Mouse (Mus musculus): ENCODE measurements at regions not wholly inside any gene's neighbourhood (a gene's known extent, or its start where the extent isn't known, plus 50 kb on each side); places are given as distances from the start of the nearest gene placed in this dataset.

DNA sequence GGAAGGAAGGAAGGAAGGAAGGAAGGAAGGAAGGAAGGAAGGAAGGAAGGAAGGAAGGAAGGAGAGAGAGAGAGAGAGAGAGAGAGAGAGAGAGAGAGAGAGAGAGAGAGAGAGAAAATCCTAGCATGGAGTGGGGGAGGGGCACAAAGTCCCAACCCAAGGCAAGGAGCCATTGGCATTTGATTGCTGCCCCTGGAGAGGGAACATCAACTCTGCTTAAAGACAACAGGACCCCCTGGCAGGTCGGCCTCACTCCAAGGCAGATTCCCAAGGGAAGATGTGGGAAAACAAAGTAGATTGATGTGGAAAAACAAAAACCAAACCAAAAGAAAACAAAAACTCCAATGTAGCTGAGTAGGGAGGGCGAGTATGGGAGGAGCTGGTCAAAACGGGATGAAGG, 49.9 kb upstream of the Fzd10 start:
- Histone ChIP-seq H3K4me1 (replicated peaks; ENCODE audit: control insufficient read depth in 2 of 2, insufficient read depth in 2 of 2, low read length in 1 of 2) (no peaks in the 10 kb centered on the region), H3K27ac (no peak overlapping the region), H3K4me3 (ENCODE audit: insufficient read depth in 1 of 2, low read depth in 2 of 2, low read length in 2 of 2) (no peak overlapping the region), H3K36me3 (replicated peaks; ENCODE audit: control insufficient read depth, insufficient read depth, low read depth) (no peaks in the 10 kb centered on the region), H3K9ac (replicated peaks) (no peak overlapping the region), H3K9me3 (ENCODE audit: control insufficient read depth, low read length) (no peaks in the 10 kb centered on the region), H3K4me2 (ENCODE audit: low read depth) (no peak overlapping the region), H3K27me3 (ENCODE audit: control insufficient read depth, insufficient read depth, low read length) (peaks cover 4% of the 10 kb centered on the region)
- WGBS (ENCODE audit: insufficient replicate concordance) = 25% methylated on average over 3 of the region's 3 CpGs
- TF ChIP-seq EP300 (IDR thresholded peaks at IDR 0.05; ENCODE audit: low read depth) = no peak
- TF ChIP-seq CTCF (IDR thresholded peaks at IDR 0.05; ENCODE audit: low read depth) = no peak
- no peak for DNase-seq (ENCODE audit: low read depth in 3 of 3, low spot score in 3 of 3)
- no peak for ATAC-seq (ENCODE audit: insufficient read depth)

DNA sequence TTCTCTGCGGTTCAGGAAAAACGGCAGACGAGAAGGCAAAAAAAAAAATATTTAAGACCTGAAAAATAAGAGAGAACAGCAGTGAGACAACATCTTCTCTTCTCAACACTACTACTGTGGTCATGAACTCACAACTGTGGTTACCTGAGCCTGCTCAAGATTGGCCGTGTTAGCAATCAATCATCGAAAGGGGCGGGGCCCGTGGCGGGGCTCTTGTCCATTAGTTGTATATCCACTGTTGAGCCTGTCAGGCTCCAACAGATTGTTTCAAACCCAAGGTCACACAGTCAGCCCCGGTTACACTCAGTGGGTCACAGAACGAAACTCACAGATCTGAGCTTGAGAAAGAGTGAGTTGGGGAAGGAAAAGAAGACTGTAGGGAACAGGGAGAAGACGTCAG, 50.8 kb upstream of the Fzd10 start:
- Histone ChIP-seq H3K36me3 (replicated peaks; ENCODE audit: control insufficient read depth, insufficient read depth, low read depth) (no peaks in the 10 kb centered on the region), H3K4me1 (replicated peaks; ENCODE audit: control insufficient read depth in 2 of 2, insufficient read depth in 2 of 2, low read length in 1 of 2) (no peaks in the 10 kb centered on the region), H3K9ac (replicated peaks) (no peak overlapping the region), H3K27me3 (ENCODE audit: control insufficient read depth, insufficient read depth, low read length) (peaks cover 4% of the 10 kb centered on the region), H3K4me2 (ENCODE audit: low read depth) (no peak overlapping the region), H3K4me3 (ENCODE audit: insufficient read depth in 1 of 2, low read depth in 2 of 2, low read length in 2 of 2) (no peak overlapping the region), H3K27ac (no peak overlapping the region), H3K9me3 (ENCODE audit: control insufficient read depth, low read length) (no peaks in the 10 kb centered on the region)
- ATAC-seq (ENCODE audit: insufficient read depth) = no peak
- 78% methylated on average over 11 of the region's 11 CpGs for WGBS (ENCODE audit: insufficient replicate concordance)
- no peak for TF ChIP-seq CTCF (IDR thresholded peaks at IDR 0.05; ENCODE audit: low read depth)
- TF ChIP-seq EP300 (IDR thresholded peaks at IDR 0.05; ENCODE audit: low read depth) = no peak
- no peak for DNase-seq (ENCODE audit: low read depth in 3 of 3, low spot score in 3 of 3)

DNA sequence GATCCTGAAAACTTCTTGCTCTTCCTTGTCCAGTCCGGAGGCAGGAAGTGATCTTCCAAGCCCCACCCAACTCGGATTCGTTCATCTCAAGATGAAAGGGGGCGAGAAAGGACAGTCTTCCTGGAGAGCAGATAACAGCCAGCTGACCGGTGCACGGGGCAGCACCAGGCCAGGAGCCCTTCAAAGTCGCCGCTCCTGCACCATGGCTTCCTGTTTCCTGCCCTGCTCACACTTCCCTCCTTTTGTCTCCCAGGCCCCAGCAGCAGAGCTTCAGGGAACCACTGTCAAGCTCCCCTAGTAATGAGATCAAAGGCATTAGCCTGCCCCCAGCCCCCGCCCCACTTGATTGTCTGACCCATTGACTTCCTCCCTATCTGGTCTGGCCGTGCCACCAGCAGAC, 58.6 kb upstream of the Fzd10 start:
- no peak overlapping the region for H3K27ac ChIP-seq
- under 1% methylated on average over 10 of the region's 10 CpGs for WGBS (ENCODE audit: insufficient replicate concordance)
- no peak overlapping the region for H3K4me2 ChIP-seq (ENCODE audit: low read depth)
- H3K36me3 ChIP-seq (replicated peaks; ENCODE audit: control insufficient read depth, insufficient read depth, low read depth) = no peaks in the 10 kb centered on the region
- H3K4me3 ChIP-seq (ENCODE audit: insufficient read depth in 1 of 2, low read depth in 2 of 2, low read length in 2 of 2) = no peak overlapping the region
- no peaks in the 10 kb centered on the region for H3K9me3 ChIP-seq (ENCODE audit: control insufficient read depth, low read length)
- H3K9ac ChIP-seq (replicated peaks) = no peak overlapping the region
- DNase-seq (ENCODE audit: low read depth in 3 of 3, low spot score in 3 of 3) (no peak), ATAC-seq (ENCODE audit: insufficient read depth) (no peak)
- H3K4me1 ChIP-seq (replicated peaks; ENCODE audit: control insufficient read depth in 2 of 2, insufficient read depth in 2 of 2, low read length in 1 of 2) = no peaks in the 10 kb centered on the region
- TF ChIP-seq EP300 (IDR thresholded peaks at IDR 0.05; ENCODE audit: low read depth) (no peak), CTCF (IDR thresholded peaks at IDR 0.05; ENCODE audit: low read depth) (no peak)
- H3K27me3 ChIP-seq (ENCODE audit: control insufficient read depth, insufficient read depth, low read length) = no peaks in the 10 kb centered on the region

DNA sequence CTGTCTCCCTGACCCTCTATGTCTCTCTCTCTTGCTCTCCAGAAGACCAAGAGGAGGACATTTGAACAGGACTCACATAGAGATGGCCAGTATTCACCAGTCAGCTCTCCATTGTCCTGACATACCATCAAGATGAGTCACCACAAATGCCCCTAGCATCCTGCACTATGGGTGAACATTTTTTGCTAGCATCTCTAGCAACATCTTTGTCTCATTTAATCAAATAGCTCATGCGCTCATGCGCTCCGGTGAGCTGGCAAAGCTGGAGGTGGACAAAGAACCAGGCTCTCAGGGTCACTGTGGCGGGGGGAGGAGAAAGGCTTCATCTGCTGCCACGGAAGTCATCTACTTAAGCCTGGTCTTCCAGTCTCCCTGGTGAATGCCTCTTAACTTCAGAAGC, 62.0 kb upstream of the Fzd10 start:
- no peak overlapping the region for H3K4me3 ChIP-seq (ENCODE audit: insufficient read depth in 1 of 2, low read depth in 2 of 2, low read length in 2 of 2)
- TF ChIP-seq EP300 (IDR thresholded peaks at IDR 0.05; ENCODE audit: low read depth) = no peak
- TF ChIP-seq CTCF (IDR thresholded peaks at IDR 0.05; ENCODE audit: low read depth) = no peak
- no peak overlapping the region for H3K27ac ChIP-seq
- H3K4me1 ChIP-seq (replicated peaks; ENCODE audit: control insufficient read depth in 2 of 2, insufficient read depth in 2 of 2, low read length in 1 of 2) = no peaks in the 10 kb centered on the region
- H3K4me2 ChIP-seq (ENCODE audit: low read depth) = no peak overlapping the region
- no peaks in the 10 kb centered on the region for H3K27me3 ChIP-seq (ENCODE audit: control insufficient read depth, insufficient read depth, low read length)
- ATAC-seq (ENCODE audit: insufficient read depth) = no peak
- no peaks in the 10 kb centered on the region for H3K9me3 ChIP-seq (ENCODE audit: control insufficient read depth, low read length)
- WGBS (ENCODE audit: insufficient replicate concordance) = 71% methylated on average over 5 of the region's 5 CpGs
- no peaks in the 10 kb centered on the region for H3K36me3 ChIP-seq (replicated peaks; ENCODE audit: control insufficient read depth, insufficient read depth, low read depth)
- no peak overlapping the region for H3K9ac ChIP-seq (replicated peaks)
- no peak for DNase-seq (ENCODE audit: low read depth in 3 of 3, low spot score in 3 of 3)

DNA sequence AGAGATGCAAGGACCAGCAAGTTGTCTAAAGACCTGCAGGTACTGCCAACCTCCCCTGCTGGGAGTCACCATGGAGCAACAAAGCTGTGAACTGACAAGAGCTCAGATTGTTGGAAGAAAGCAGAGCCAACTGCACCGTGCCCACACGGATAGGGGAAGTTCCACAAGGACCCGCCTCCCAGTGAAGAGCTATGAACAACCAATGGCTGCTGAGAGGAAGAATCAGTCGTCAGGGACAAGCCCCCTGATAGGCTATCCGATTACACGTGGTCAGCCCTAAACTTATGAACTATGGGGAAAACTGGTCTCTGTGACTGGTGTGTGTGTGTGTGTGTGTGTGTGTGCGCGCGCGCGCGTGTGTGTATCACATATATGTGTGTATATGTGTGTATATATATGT, 63.4 kb upstream of the Fzd10 start:
- 48% methylated on average over 12 of the region's 12 CpGs for WGBS (ENCODE audit: insufficient replicate concordance)
- DNase-seq (ENCODE audit: low read depth in 3 of 3, low spot score in 3 of 3) = no peak
- no peak for TF ChIP-seq EP300 (IDR thresholded peaks at IDR 0.05; ENCODE audit: low read depth)
- TF ChIP-seq CTCF (IDR thresholded peaks at IDR 0.05; ENCODE audit: low read depth) = no peak
- no peak overlapping the region for H3K4me3 ChIP-seq (ENCODE audit: insufficient read depth in 1 of 2, low read depth in 2 of 2, low read length in 2 of 2)
- no peaks in the 10 kb centered on the region for H3K9me3 ChIP-seq (ENCODE audit: control insufficient read depth, low read length)
- no peaks in the 10 kb centered on the region for H3K27me3 ChIP-seq (ENCODE audit: control insufficient read depth, insufficient read depth, low read length)
- no peak overlapping the region for H3K4me2 ChIP-seq (ENCODE audit: low read depth)
- ATAC-seq (ENCODE audit: insufficient read depth) = no peak
- H3K27ac ChIP-seq = no peak overlapping the region
- no peak overlapping the region for H3K9ac ChIP-seq (replicated peaks)
- H3K36me3 ChIP-seq (replicated peaks; ENCODE audit: control insufficient read depth, insufficient read depth, low read depth) = no peaks in the 10 kb centered on the region
- H3K4me1 ChIP-seq (replicated peaks; ENCODE audit: control insufficient read depth in 2 of 2, insufficient read depth in 2 of 2, low read length in 1 of 2) = no peaks in the 10 kb centered on the region

Measured in liver, embryonic 14.5 days (tissue).